Mouse (Mus musculus) right cerebral cortex, adult 2 months (tissue): ENCODE measurements around the gene Myh9.
A peak's percentile ranks its signal among the peaks of the same experiment; 100 is the strongest.
"Not testable (repeated sequence)": the region's sequence is repeated elsewhere in the genome, so short reads cannot be mapped to it uniquely, and the experiment has no call there.

ENCODE experiments used
- DNase-seq, 2 experiments: peaks; one replicate each; pipeline ENCODE4 v3.0.0; 2021 to 2022; ENCODE audit warnings: low spot score in 2 of 2

Myh9 gene

GRCm38 (mm10) chr15:77867231-77867968 is 25.4 kb upstream of the Myh9 start:
- not testable (repeated sequence) for DNase-seq

GRCm38 (mm10) chr15:77866583-77867220 is 24.7 kb upstream of the Myh9 start:
- DNase-seq: no peak

- DNase-seq: no peak
Measured at GRCm38 (mm10) chr15:77864063-77864758, 22.2 kb upstream of the Myh9 start.

- DNase-seq: no peak
Measured at GRCm38 (mm10) chr15:77862991-77863972, 21.3 kb upstream of the Myh9 start.

- peak; percentile 41 to 53 for DNase-seq
Measured at GRCm38 (mm10) chr15:77860081-77860665, 18.2 kb upstream of the Myh9 start.

- DNase-seq: peak; percentile 75 to 78
Measured at GRCm38 (mm10) chr15:77857662-77858156, 15.7 kb upstream of the Myh9 start.

GRCm38 (mm10) chr15:77856541-77856940 is 14.6 kb upstream of the Myh9 start:
- DNase-seq: no peak

GRCm38 (mm10) chr15:77855301-77855700 is 13.3 kb upstream of the Myh9 start:
- no peak for DNase-seq

GRCm38 (mm10) chr15:77852001-77852400 is 10.0 kb upstream of the Myh9 start:
- DNase-seq: no peak

- DNase-seq: no peak
Measured at GRCm38 (mm10) chr15:77851136-77851535, 9.2 kb upstream of the Myh9 start.

- no peak for DNase-seq
Measured at GRCm38 (mm10) chr15:77849572-77850229, 7.7 kb upstream of the Myh9 start.

- DNase-seq: no peak
Measured at GRCm38 (mm10) chr15:77849039-77849436, 7.1 kb upstream of the Myh9 start.

GRCm38 (mm10) chr15:77848415-77849038 is 6.6 kb upstream of the Myh9 start:
- DNase-seq: no peak

GRCm38 (mm10) chr15:77847826-77848225 is 5.9 kb upstream of the Myh9 start:
- DNase-seq: no peak

- no peak for DNase-seq
Measured at GRCm38 (mm10) chr15:77847108-77847507, 5.1 kb upstream of the Myh9 start.

- DNase-seq: not testable (repeated sequence)
Measured at GRCm38 (mm10) chr15:77845931-77846595, 4.1 kb upstream of the Myh9 start.

GRCm38 (mm10) chr15:77844955-77845635 is 3.1 kb upstream of the Myh9 start:
- DNase-seq: no peak

- no peak for DNase-seq
Measured at GRCm38 (mm10) chr15:77844048-77844447, 2.1 kb upstream of the Myh9 start.
